Mouse (Mus musculus) left cerebral cortex, postnatal 4 days (tissue): Measurements from ENCODE around the gene Agtr2. TPM values are rescaled to one million over a fixed set of nuclear protein-coding genes. Genes with fewer than 3 reads are reported as not detected.
"Not testable (repeated sequence)": the region's sequence is repeated elsewhere in the genome, so short reads cannot be mapped to it uniquely, and the experiment has no call there.

Experiments used
- DNase-seq: peaks from one replicate; pipeline ENCODE4 v3.0.0-alpha.2; 2022
- intact Hi-C: fragments of 180-260 bp; cut with DNase I; formaldehyde crosslinking; loops from one replicate; pipeline ENCODE4 v1.15.1; 2025
- total RNA-seq, 2 experiments: library from RNA; stranded (reverse); gene quantifications; 2 replicates each; pipeline ENCODE4 v1.2.3; 2021

The Agtr2 gene
- total RNA-seq: under 1 TPM; 0.40 to 0.56 TPM

DNA sequence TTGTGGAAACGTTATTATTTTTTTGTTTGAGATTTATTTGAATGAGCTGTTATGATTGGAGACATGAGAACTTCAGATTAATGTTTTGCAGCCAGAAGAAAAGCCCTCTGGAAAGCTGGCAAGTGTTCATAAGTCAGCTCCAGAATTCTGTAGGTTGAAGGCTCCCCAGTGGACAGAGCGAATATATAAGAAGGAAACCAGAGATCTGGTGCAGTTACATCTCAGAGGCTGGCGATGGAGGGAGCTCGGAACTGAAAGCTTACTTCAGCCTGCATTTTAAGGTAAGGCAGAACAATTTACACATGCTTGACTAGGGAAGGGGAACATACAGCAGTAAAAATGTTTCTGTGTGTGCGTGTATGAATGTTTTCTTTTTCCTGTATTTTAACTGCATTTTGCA is at the start of gene Agtr2:
Gene Agtr2 (plus strand): TSS at position 131 of the 400 bp plus-strand sequence.
- no peak for DNase-seq
- intact Hi-C loops: no loop called here

GRCm38 (mm10) chrX:21452519-21452918 is 31.8 kb upstream of the Agtr2 start:
- intact Hi-C loops: no loop called here
- no peak for DNase-seq

- intact Hi-C loops: no loop called here
Measured at GRCm38 (mm10) chrX:21488111-21488510, 3.8 kb downstream of the Agtr2 start.

DNA sequence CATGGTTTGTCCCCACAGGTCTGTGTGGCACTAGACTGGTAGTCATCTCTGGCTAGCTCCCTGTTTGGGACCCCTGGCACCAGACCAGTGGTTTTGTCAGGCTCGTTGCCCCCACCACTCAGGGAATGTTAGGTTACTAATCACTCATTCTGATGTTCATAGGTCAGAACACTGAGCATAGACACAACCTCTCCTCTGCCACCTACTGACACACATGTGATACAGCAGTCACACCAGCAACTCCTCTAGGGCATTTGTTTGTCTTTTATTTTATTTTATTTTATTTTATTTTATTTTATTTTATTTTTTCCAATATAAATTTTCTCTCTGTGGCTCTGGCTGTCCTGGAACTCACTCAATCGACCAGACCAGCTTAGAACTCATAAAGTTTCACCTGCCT is 15.9 kb downstream of the Agtr2 start:
- intact Hi-C loops: no loop called here
- no peak for DNase-seq

More at GRCm38 (mm10) chrX:21488111-21488510, 3.8 kb downstream of the Agtr2 start:
- DNase-seq: no peak

DNA sequence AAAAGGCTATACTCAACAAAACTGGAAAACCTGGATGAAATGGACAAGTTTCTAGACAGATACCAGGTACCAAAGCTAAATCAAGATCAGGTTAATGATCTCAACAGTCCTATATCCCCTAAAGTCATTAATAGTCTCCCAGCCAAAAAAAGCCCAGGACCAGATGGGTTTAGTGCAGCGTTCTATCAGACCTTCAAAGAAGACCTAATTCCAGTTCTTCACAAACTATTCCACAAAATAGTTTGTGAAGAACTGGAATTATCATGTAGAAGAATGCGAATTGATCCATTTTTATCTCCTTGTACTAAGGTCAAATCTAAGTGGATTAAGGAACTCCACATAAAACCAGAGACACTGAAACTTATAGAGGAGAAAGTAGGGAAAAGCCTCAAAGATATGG is 23.0 kb downstream of the Agtr2 start:
- DNase-seq, intact Hi-C loops: not testable (repeated sequence)

- DNase-seq: no peak
- intact Hi-C loops: no loop called here
Measured at GRCm38 (mm10) chrX:21522590-21522989, 38.2 kb downstream of the Agtr2 start.

Other genes with a start within 250 kb of the Agtr2 start
- gene Slc6a14, start 230.4 kb downstream of the Agtr2 start, total RNA-seq: not detected